Mouse (Mus musculus): ENCODE measurements around the gene Fyn.

- no peak for TF ChIP-seq CTCF (IDR thresholded peaks at IDR 0.05; ENCODE audit: low read depth, low read length)
- TF ChIP-seq GATA1 (IDR thresholded peaks at IDR 0.05; ENCODE audit: borderline replicate concordance, low read length) = no peak
Measured at GRCm38 (mm10) chr10:39529179-39529578, 160.5 kb downstream of the Fyn start.
